Mouse (Mus musculus) bone marrow, adult 2 months (tissue): Measurements from ENCODE around the gene Accs. TPM values are rescaled to one million over a fixed set of nuclear protein-coding genes. Genes with fewer than 3 reads are reported as not detected.

Experiments
- H3K27ac ChIP-seq: fragments of 200-500 bp; 2 replicates; pipeline ENCODE4 v1.5.1; 2012; ENCODE audit warnings: low read depth, mild to moderate bottlenecking, control low read depth, inconsistent platforms, low read length; ENCODE audit not compliant: control insufficient read depth, poor library complexity, insufficient read depth
- H3K4me1 ChIP-seq: fragments of 200-500 bp; 2 replicates; pipeline ENCODE4 v1.6.1; 2011; ENCODE audit warnings: low read length; ENCODE audit not compliant: control insufficient read depth, insufficient read depth
- H3K4me3 ChIP-seq: fragments of 200-500 bp; replicated peaks from 2 replicates; pipeline ENCODE3; 2011; ENCODE audit warnings: mild to moderate bottlenecking, low read depth, low read length, control low read depth; ENCODE audit not compliant: control insufficient read depth
- CTCF ChIP-seq: fragments of 200-500 bp; IDR thresholded peaks from 2 replicates; pipeline ENCODE4 v1.5.1; 2011; ENCODE audit warnings: low read length, control low read depth; ENCODE audit not compliant: control insufficient read depth, insufficient read depth
- POLR2A ChIP-seq: fragments of 200-500 bp; IDR thresholded peaks from 2 replicates; pipeline ENCODE4 v1.6.1; 2011; ENCODE audit warnings: low read depth, mild to moderate bottlenecking, control low read depth, low read length, borderline replicate concordance; ENCODE audit not compliant: control insufficient read depth
- WGBS: fragments of 180-500 bp; shearing (Covaris S2); methylation state at CpG from one replicate; pipeline ENCODE4 v1.1.7; 2018; 5-methylcytosine and 5-hydroxymethylcytosine counted together
- polyA plus RNA-seq: library from polyadenylated mRNA; stranded (reverse); fragments of >200 nt; gene quantifications from 2 replicates; pipeline ENCODE4 v1.2.4, GENCODE M21; 2011; ENCODE audit warnings: low replicate concordance; ENCODE audit not compliant: missing spikeins, insufficient read depth, insufficient read length

The Accs gene
- polyA plus RNA-seq, 1 experiment: 6.3 TPM

DNA sequence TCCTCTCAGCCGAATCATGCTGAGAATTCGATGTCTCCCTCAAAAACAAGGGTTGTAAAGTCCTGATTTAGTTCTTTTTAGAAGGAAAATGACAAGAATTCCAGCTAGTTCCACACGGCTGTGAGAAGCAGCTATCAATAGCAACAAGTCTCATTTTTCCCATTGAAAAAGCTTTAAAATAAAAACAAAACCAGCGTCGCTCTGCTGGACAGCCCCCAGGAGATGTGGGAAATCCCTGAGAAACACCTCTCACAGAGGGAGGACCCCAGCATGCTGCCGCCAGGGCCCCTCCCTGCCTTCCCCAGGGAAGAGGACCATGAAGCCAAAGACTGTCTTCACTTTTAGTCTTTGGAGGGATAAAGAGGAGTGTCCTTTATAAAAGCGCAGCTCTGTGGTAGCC, 48.6 kb downstream of the Accs start:
- TF ChIP-seq CTCF: no peak
- TF ChIP-seq POLR2A: no peak
- WGBS: 91% methylated on average over 7 of the region's 7 CpGs
- Histone ChIP-seq H3K4me1 (no peaks in the 10 kb centered on the region), H3K4me3 (no peak overlapping the region), H3K27ac (no peak overlapping the region)

- TF ChIP-seq CTCF (no peak), POLR2A (no peak)
- WGBS: 88% methylated on average over 19 of the region's 19 CpGs
- Histone ChIP-seq H3K4me3 (no peak overlapping the region), H3K27ac (no peak overlapping the region), H3K4me1 (no peaks in the 10 kb centered on the region)
Observed at GRCm38 (mm10) chr2:93797162-93797795, 52.5 kb downstream of the Accs start.

DNA sequence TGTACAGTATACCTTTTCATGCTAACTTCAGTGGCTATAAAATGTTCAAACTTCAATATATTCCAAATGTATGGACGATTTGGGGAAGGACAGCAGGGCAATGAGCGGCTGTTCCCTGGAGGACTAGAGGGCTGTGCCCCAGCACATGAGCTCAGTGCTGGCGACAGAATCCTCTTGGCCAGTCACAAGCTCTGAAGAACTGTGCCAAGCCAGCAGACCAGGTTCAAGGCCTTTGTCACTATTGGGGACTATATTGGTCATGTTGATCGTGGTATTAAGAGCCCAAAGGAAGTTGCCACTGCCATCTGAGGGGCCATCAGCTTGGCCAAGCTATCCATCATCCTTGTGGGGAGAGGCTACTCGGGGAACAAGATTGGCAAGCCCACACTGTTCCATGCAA, 55.4 kb downstream of the Accs start:
- no peaks in the 10 kb centered on the region for H3K4me1 ChIP-seq
- no peak for TF ChIP-seq POLR2A
- no peak for TF ChIP-seq CTCF
- no peak overlapping the region for H3K4me3 ChIP-seq
- WGBS: 80% methylated on average over 5 of the region's 5 CpGs
- no peak overlapping the region for H3K27ac ChIP-seq

GRCm38 (mm10) chr2:93791516-93792499, 57.9 kb downstream of the Accs start:
- Histone ChIP-seq H3K4me3 (no peak overlapping the region), H3K27ac (no peak overlapping the region), H3K4me1 (no peaks in the 10 kb centered on the region)
- WGBS: 40% methylated on average over 13 of the region's 13 CpGs
- TF ChIP-seq POLR2A (no peak), CTCF (no peak)

DNA sequence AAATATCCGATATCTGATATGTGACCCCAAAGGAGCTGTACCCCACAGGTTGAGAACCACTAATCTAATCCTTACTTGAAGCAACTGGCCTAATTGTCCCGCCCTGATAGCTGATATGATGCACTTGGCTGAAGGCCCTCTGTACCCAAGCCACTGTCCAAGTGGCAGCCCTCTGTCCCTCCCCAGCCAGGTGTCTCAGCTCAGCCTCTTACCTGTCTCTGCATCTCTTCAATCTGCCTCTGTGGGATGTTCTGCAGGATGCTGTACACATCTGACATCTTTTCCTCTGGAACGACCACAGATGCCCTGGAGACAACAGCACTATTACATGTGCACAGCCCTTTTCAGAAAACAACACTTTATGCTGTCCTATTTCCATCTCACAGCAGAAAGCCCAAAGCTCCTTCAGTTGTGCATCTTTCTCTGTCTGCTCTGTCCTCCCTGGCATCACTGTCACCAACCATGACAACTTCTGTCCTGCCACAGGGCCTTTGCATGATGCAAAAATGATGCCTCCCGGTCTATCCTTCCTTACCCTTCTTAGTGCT, 58.9 kb downstream of the Accs start:
- Histone ChIP-seq H3K4me3 (no peak overlapping the region), H3K27ac (no peak overlapping the region), H3K4me1 (no peaks in the 10 kb centered on the region)
- 70% methylated on average over 4 of the region's 4 CpGs for WGBS
- TF ChIP-seq CTCF: no peak
- no peak for TF ChIP-seq POLR2A

GRCm38 (mm10) chr2:93788557-93788956, 61.2 kb downstream of the Accs start:
- no peak overlapping the region for H3K27ac ChIP-seq

GRCm38 (mm10) chr2:93786175-93786574, 63.6 kb downstream of the Accs start:
- Histone ChIP-seq H3K4me3 (no peak overlapping the region), H3K27ac (no peak overlapping the region), H3K4me1 (no peaks in the 10 kb centered on the region)
- TF ChIP-seq CTCF (no peak), POLR2A (no peak)
- 63% methylated on average over 4 of the region's 4 CpGs for WGBS

More at GRCm38 (mm10) chr2:93788557-93788956, 61.2 kb downstream of the Accs start:
- 92% methylated on average over 5 of the region's 5 CpGs for WGBS
- TF ChIP-seq CTCF (no peak), POLR2A (no peak)
- no peak overlapping the region for H3K4me3 ChIP-seq
- H3K4me1 ChIP-seq: no peaks in the 10 kb centered on the region

- 84% methylated on average over 2 of the region's 2 CpGs for WGBS
- no peak overlapping the region for H3K4me3 ChIP-seq
- H3K4me1 ChIP-seq: no peaks in the 10 kb centered on the region
- no peak overlapping the region for H3K27ac ChIP-seq
- TF ChIP-seq CTCF: no peak
- TF ChIP-seq POLR2A: no peak
Observed at GRCm38 (mm10) chr2:93785432-93785798, 64.3 kb downstream of the Accs start.
